14 mouse cellular contexts compared by ENCODE assay signal in the genomic region with DNA sequence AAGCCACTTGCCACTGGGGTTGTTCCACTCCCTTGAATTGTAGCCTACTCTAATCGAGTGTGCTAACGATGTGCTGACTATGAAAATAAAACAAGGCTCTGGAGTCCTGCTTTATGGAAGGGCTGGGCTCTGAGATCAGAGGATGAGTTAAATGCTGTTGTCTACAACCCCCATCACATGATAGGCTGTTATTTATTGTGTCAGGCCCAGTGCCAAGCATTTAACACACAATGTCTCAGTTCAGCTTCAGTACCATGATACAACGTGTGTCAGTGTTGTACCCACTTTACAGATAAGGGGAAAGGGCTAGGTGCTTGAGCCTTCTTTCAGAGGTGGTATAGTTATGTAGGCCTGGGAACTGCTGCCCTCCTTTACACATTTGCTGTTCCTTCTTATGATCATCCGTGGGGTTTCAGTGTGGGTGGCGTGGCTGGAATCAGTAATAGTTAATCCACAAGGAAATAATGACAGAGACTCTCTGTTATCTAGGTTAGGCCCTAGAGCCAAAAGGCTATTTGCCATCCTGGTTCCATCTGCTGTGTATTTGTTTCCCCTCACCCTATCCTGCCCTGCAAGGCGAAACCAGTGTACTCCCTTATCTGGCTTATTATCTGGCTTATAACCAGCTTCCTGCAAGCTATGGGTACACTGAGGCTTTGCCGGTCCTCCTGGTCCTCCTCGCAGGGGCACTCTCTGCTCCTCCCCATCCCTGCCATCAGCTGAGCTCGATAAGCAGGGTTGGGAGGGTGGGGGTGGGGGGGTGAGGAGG. TPM values are rescaled to one million over a fixed set of nuclear protein-coding genes. Genes with fewer than 3 reads are reported as not detected.
DNase-seq lines count a peak whose midpoint lies in the region; ATAC-seq and TF ChIP-seq lines count a peak whose summit lies in the region.
"Had no signal": no experiment of that assay in that cellular context is flagged by ENCODE, and none has a peak within 500 bp of the region (broad histone marks: within the 10 kb centered on the region; RNA-seq: fewer than 3 reads in every experiment).

No protein-coding gene starts in this region.

- WGBS in forebrain, embryonic 10.5 days: 77% methylated on average over 9 of the region's 9 CpGs
- WGBS in forebrain, embryonic 11.5 days: 75% methylated on average over 9 of the region's 9 CpGs
- 42% methylated on average over 9 of the region's 9 CpGs for WGBS in liver, adult 2 months
- 37% methylated on average over 9 of the region's 9 CpGs for WGBS in liver, embryonic 11.5 days
- 4% methylated on average over 9 of the region's 9 CpGs for WGBS in cerebellum, adult 2 months
- 78% methylated on average over 9 of the region's 9 CpGs for WGBS in macrophage (ENCODE audit: missing documents)

- H3K4me2 ChIP-seq in forebrain, embryonic 11.5 days (ENCODE audit: low read depth, low read length, severe bottlenecking): no peak overlapping the region
- no peak overlapping the region for H3K4me2 ChIP-seq in liver, embryonic 11.5 days
- H3K4me2 ChIP-seq: heart, embryonic 15.5 days; limb, embryonic 15.5 days; neural tube, embryonic 15.5 days had no signal

- H3K79me2 ChIP-seq in liver, adult 2 months (ENCODE audit: control insufficient read depth, insufficient read depth, low read length): no peaks in the 10 kb centered on the region
- H3K79me2 ChIP-seq in macrophage (ENCODE audit: inconsistent target): peaks cover 37% of the 10 kb centered on the region; the same call in 1 of the 2 replicates

- H3K27ac ChIP-seq in forebrain, embryonic 10.5 days: 0 out of 2 replicates have a peak overlapping the region, but pooled peaks have one; percentile 40
- no peak overlapping the region for H3K27ac ChIP-seq in forebrain, embryonic 11.5 days (ENCODE audit: low read depth, low read length)
- H3K27ac ChIP-seq in liver, adult 2 months (replicated peaks; ENCODE audit: insufficient read depth, low read depth, low read length): no peak overlapping the region
- no peak overlapping the region for H3K27ac ChIP-seq in liver, embryonic 11.5 days (ENCODE audit: low read depth, low read length)
- H3K27ac ChIP-seq in cerebellum, adult 2 months (ENCODE audit: insufficient read depth, low read length): peak overlapping the region; percentile 90
- H3K27ac ChIP-seq in macrophage: peak overlapping the region; percentile 97
- H3K27ac ChIP-seq: heart, embryonic 15.5 days; hindbrain, postnatal 0 days; limb, embryonic 15.5 days; neural tube, embryonic 15.5 days had no signal

- H3K4me1 ChIP-seq in forebrain, embryonic 10.5 days: peaks cover 14% of the 10 kb centered on the region
- peaks cover 2% of the 10 kb centered on the region; the same call in 1 of the 2 replicates for H3K4me1 ChIP-seq in forebrain, embryonic 11.5 days (replicated peaks; ENCODE audit: control insufficient read depth, insufficient read depth, low read length)
- peaks cover 11% of the 10 kb centered on the region for H3K4me1 ChIP-seq in liver, adult 2 months (ENCODE audit: control insufficient read depth, insufficient read depth, low read length)
- H3K4me1 ChIP-seq in liver, embryonic 11.5 days (replicated peaks; ENCODE audit: control insufficient read depth, insufficient read depth, low read length): peaks cover 30% of the 10 kb centered on the region
- peaks cover 85% of the 10 kb centered on the region for H3K4me1 ChIP-seq in cerebellum, adult 2 months (ENCODE audit: control insufficient read depth, insufficient read depth, low read length)

- no peak for ATAC-seq in forebrain, embryonic 11.5 days (replicated peaks; ENCODE audit: low FRiP score)
- no peak for ATAC-seq in liver, embryonic 11.5 days (replicated peaks; ENCODE audit: low FRiP score)
- ATAC-seq: hindbrain, postnatal 0 days had no signal

- no peak overlapping the region for H3K9ac ChIP-seq in forebrain, embryonic 11.5 days (ENCODE audit: low read length)
- H3K9ac ChIP-seq in liver, adult 2 months (ENCODE audit: low read depth, low read length): no peak overlapping the region
- no peak overlapping the region for H3K9ac ChIP-seq in liver, embryonic 11.5 days (ENCODE audit: low read depth, low read length)
- H3K9ac ChIP-seq: heart, embryonic 15.5 days; limb, embryonic 15.5 days; neural tube, embryonic 15.5 days had no signal

- H3K4me3 ChIP-seq in forebrain, embryonic 10.5 days: no peak overlapping the region
- H3K4me3 ChIP-seq in forebrain, embryonic 11.5 days (ENCODE audit: low read depth, low read length): no peak overlapping the region
- no peak overlapping the region for H3K4me3 ChIP-seq in liver, adult 2 months (ENCODE audit: insufficient read depth, low read depth, low read length)
- no peak overlapping the region for H3K4me3 ChIP-seq in liver, embryonic 11.5 days (ENCODE audit: low read depth, low read length)
- H3K4me3 ChIP-seq in cerebellum, adult 2 months (replicated peaks; ENCODE audit: insufficient read depth, low read depth, low read length): no peak overlapping the region
- no peak overlapping the region for H3K4me3 ChIP-seq in macrophage (ENCODE audit: inconsistent target)
- H3K4me3 ChIP-seq: heart, embryonic 15.5 days; limb, embryonic 15.5 days; neural tube, embryonic 15.5 days had no signal

- no peak for TF ChIP-seq POLR2A in liver, adult 2 months (IDR thresholded peaks at IDR 0.05; ENCODE audit: extremely low read depth, insufficient read depth, low read length)
- no peak for TF ChIP-seq POLR2A in cerebellum, adult 2 months (IDR thresholded peaks at IDR 0.05; ENCODE audit: borderline replicate concordance, insufficient read depth, low read length)

- peaks cover 12% of the 10 kb centered on the region; the same call in 1 of the 2 replicates for H3K27me3 ChIP-seq in forebrain, embryonic 10.5 days (ENCODE audit: poor library complexity, severe bottlenecking)
- H3K27me3 ChIP-seq in forebrain, embryonic 11.5 days (ENCODE audit: control insufficient read depth, insufficient read depth, low read length): no peaks in the 10 kb centered on the region
- H3K27me3 ChIP-seq in liver, adult 2 months (ENCODE audit: control insufficient read depth, insufficient read depth, low read length): no peaks in the 10 kb centered on the region
- H3K27me3 ChIP-seq in liver, embryonic 11.5 days (replicated peaks; ENCODE audit: control insufficient read depth, insufficient read depth, low read length): no peaks in the 10 kb centered on the region
- H3K27me3 ChIP-seq in cerebellum, adult 2 months (ENCODE audit: control insufficient read depth, insufficient read depth, low read length): no peaks in the 10 kb centered on the region
- H3K27me3 ChIP-seq: limb, embryonic 15.5 days; neural tube, embryonic 15.5 days had no signal

- no peak for TF ChIP-seq CTCF in liver, adult 2 months (IDR thresholded peaks at IDR 0.05; ENCODE audit: low read depth, low read length)
- TF ChIP-seq CTCF in cerebellum, adult 2 months (IDR thresholded peaks at IDR 0.05; ENCODE audit: borderline replicate concordance, insufficient read depth, low read depth, low read length): no peak

- no peak for DNase-seq in forebrain, embryonic 10.5 days (ENCODE audit: extremely low spot score, low spot score)
- no peak for DNase-seq in forebrain, embryonic 11.5 days (ENCODE audit: low spot score)
- peak; percentile 41 for DNase-seq in liver, adult 2 months (ENCODE audit: extremely low read depth, low read depth, low spot score)
- no peak for DNase-seq in liver, embryonic 11.5 days (ENCODE audit: low spot score)
- peak; percentile 64 to 86 for DNase-seq in cerebellum, adult 2 months
- no peak for DNase-seq in frontal cortex, postnatal 14 days (ENCODE audit: low spot score in 2 of 2)
- no peak for DNase-seq in spleen, postnatal 14 days (ENCODE audit: low spot score in 2 of 2)
- DNase-seq: kidney, postnatal 4 days; thymus, postnatal 14 days had no signal

- peaks cover 9% of the 10 kb centered on the region; the same call in 1 of the 2 replicates for H3K36me3 ChIP-seq in forebrain, embryonic 10.5 days (replicated peaks)
- H3K36me3 ChIP-seq in forebrain, embryonic 11.5 days (ENCODE audit: control insufficient read depth, insufficient read depth, low read length): no peaks in the 10 kb centered on the region
- H3K36me3 ChIP-seq in liver, adult 2 months (ENCODE audit: control insufficient read depth, insufficient read depth, low read length): no peaks in the 10 kb centered on the region
- no peaks in the 10 kb centered on the region for H3K36me3 ChIP-seq in liver, embryonic 11.5 days (ENCODE audit: control insufficient read depth, insufficient read depth, low read length)
- peaks cover 52% of the 10 kb centered on the region for H3K36me3 ChIP-seq in macrophage (ENCODE audit: inconsistent target)
- H3K36me3 ChIP-seq: heart, embryonic 15.5 days; limb, embryonic 15.5 days had no signal

- H3K9me3 ChIP-seq in forebrain, embryonic 10.5 days: no peaks in the 10 kb centered on the region
- no peaks in the 10 kb centered on the region for H3K9me3 ChIP-seq in forebrain, embryonic 11.5 days (ENCODE audit: control insufficient read depth, low read length)
- H3K9me3 ChIP-seq in liver, embryonic 11.5 days (ENCODE audit: control insufficient read depth, low read length): no peaks in the 10 kb centered on the region
- H3K9me3 ChIP-seq: heart, embryonic 15.5 days; limb, embryonic 15.5 days; neural tube, embryonic 15.5 days had no signal

RNA-seq across cellular contexts. Expression of a gene that starts 20.4 kb away (rescaled TPM):
- 59.2 and 61.9 TPM in 2 replicates for polyA plus RNA-seq in forebrain, embryonic 10.5 days (2016; fragmentation: Nextera tagmentation; extraction: Ambion mirVana)
- 79.5 and 88.5 TPM in 2 replicates for polyA plus RNA-seq in forebrain, embryonic 11.5 days (2014; fragmentation: Nextera tagmentation; extraction: Ambion mirVana)
- 19.7 and 21.0 TPM in 2 replicates for total RNA-seq in liver, adult 2 months (2014; rRNA removed)
- polyA plus RNA-seq in liver, adult 2 months (2012; rRNA removed): 24.6 and 28.9 TPM in 2 replicates
- 63.2 and 65.1 TPM in 2 replicates for polyA plus RNA-seq in liver, embryonic 11.5 days (2014; fragmentation: Nextera tagmentation; extraction: Ambion mirVana)
- 295 and 319 TPM in 2 replicates for polyA plus RNA-seq in cerebellum, adult 2 months (2012; rRNA removed)
- 100 to 1,000 TPM in 25 of 26 experiments, 10 to 100 TPM in 1; 81.1 to 352 (median 282) TPM for total RNA-seq in macrophage (2018; cell fraction: chromatin; rRNA removed)
- total RNA-seq in macrophage (2018; cell fraction: cytosol; rRNA removed): 100 to 1,000 TPM; 242 to 357 (median 310) TPM
- 100 to 1,000 TPM in 25 of 26 experiments, 10 to 100 TPM in 1; 98.7 to 332 (median 234) TPM for total RNA-seq in macrophage (2018; cell fraction: nucleus; rRNA removed)
- polyA plus RNA-seq in macrophage (2018): 282 to 582 TPM (median 340 TPM) in 3 replicates

RNA-seq across cellular contexts. Expression of a gene that starts 36.0 kb away (rescaled TPM):
- 5.5 and 6.1 TPM in 2 replicates for polyA plus RNA-seq in forebrain, embryonic 10.5 days (2016; fragmentation: Nextera tagmentation; extraction: Ambion mirVana)
- 5.5 and 7.5 TPM in 2 replicates for polyA plus RNA-seq in forebrain, embryonic 11.5 days (2014; fragmentation: Nextera tagmentation; extraction: Ambion mirVana)
- 4.1 and 8.9 TPM in 2 replicates for total RNA-seq in liver, adult 2 months (2014; rRNA removed)
- polyA plus RNA-seq in liver, adult 2 months (2012; rRNA removed): 5.2 and 8.0 TPM in 2 replicates
- 5.5 and 7.8 TPM in 2 replicates for polyA plus RNA-seq in liver, embryonic 11.5 days (2014; fragmentation: Nextera tagmentation; extraction: Ambion mirVana)
- polyA plus RNA-seq in cerebellum, adult 2 months (2012; rRNA removed): 57.4 and 67.1 TPM in 2 replicates
- total RNA-seq in macrophage (2018; cell fraction: chromatin; rRNA removed): 1,000 to 10,000 TPM in 1 of 26 experiments, 100 to 1,000 TPM in 23, 10 to 100 TPM in 2; 27.0 to 1,006 (median 669) TPM
- total RNA-seq in macrophage (2018; cell fraction: cytosol; rRNA removed): 100 to 1,000 TPM; 216 to 691 (median 376) TPM
- total RNA-seq in macrophage (2018; cell fraction: nucleus; rRNA removed): 1,000 to 10,000 TPM in 2 of 26 experiments, 100 to 1,000 TPM in 24; 102 to 1,167 (median 672) TPM
- polyA plus RNA-seq in macrophage (2018): 250 to 450 TPM (median 359 TPM) in 3 replicates

RNA-seq across cellular contexts. Expression of a gene that starts 54.2 kb away (rescaled TPM):
- 5.1 and 5.4 TPM in 2 replicates for polyA plus RNA-seq in forebrain, embryonic 10.5 days (2016; fragmentation: Nextera tagmentation; extraction: Ambion mirVana)
- polyA plus RNA-seq in forebrain, embryonic 11.5 days (2014; fragmentation: Nextera tagmentation; extraction: Ambion mirVana): 4.2 TPM in 2 replicates
- 5.8 and 7.5 TPM in 2 replicates for total RNA-seq in liver, adult 2 months (2014; rRNA removed)
- 10.3 and 16.9 TPM in 2 replicates for polyA plus RNA-seq in liver, adult 2 months (2012; rRNA removed)
- 7.0 and 7.8 TPM in 2 replicates for polyA plus RNA-seq in liver, embryonic 11.5 days (2014; fragmentation: Nextera tagmentation; extraction: Ambion mirVana)
- 3.3 and 3.4 TPM in 2 replicates for polyA plus RNA-seq in cerebellum, adult 2 months (2012; rRNA removed)
- total RNA-seq in macrophage (2018; cell fraction: chromatin; rRNA removed): 10 to 100 TPM; 12.1 to 48.5 (median 29.0) TPM
- total RNA-seq in macrophage (2018; cell fraction: cytosol; rRNA removed): 10 to 100 TPM in 24 of 26 experiments, 1 to 10 TPM in 2; 8.5 to 34.5 (median 14.6) TPM
- 10 to 100 TPM; 17.7 to 87.3 (median 37.1) TPM for total RNA-seq in macrophage (2018; cell fraction: nucleus; rRNA removed)
- polyA plus RNA-seq in macrophage (2018): 8.6 to 19.0 TPM (median 16.2 TPM) in 3 replicates

RNA-seq across cellular contexts. Expression of a gene that starts 57.6 kb away (rescaled TPM):
- polyA plus RNA-seq in forebrain, embryonic 10.5 days (2016; fragmentation: Nextera tagmentation; extraction: Ambion mirVana): 0.15 and 0.26 TPM in 2 replicates
- polyA plus RNA-seq in forebrain, embryonic 11.5 days (2014; fragmentation: Nextera tagmentation; extraction: Ambion mirVana): 0.28 and 0.69 TPM in 2 replicates
- 23.0 and 27.9 TPM in 2 replicates for total RNA-seq in liver, adult 2 months (2014; rRNA removed)
- 29.8 and 32.6 TPM in 2 replicates for polyA plus RNA-seq in liver, adult 2 months (2012; rRNA removed)
- 1.2 and 1.5 TPM in 2 replicates for polyA plus RNA-seq in liver, embryonic 11.5 days (2014; fragmentation: Nextera tagmentation; extraction: Ambion mirVana)
- 5.4 and 5.7 TPM in 2 replicates for polyA plus RNA-seq in cerebellum, adult 2 months (2012; rRNA removed)
- 10 to 100 TPM in 15 of 26 experiments, 1 to 10 TPM in 11; 3.7 to 22.4 (median 10.8) TPM for total RNA-seq in macrophage (2018; cell fraction: chromatin; rRNA removed)
- total RNA-seq in macrophage (2018; cell fraction: cytosol; rRNA removed): 1 to 10 TPM; 4.2 to 7.6 (median 6.1) TPM
- total RNA-seq in macrophage (2018; cell fraction: nucleus; rRNA removed): 10 to 100 TPM in 9 of 26 experiments, 1 to 10 TPM in 17; 3.4 to 18.3 (median 7.3) TPM
- 6.6 to 7.4 TPM (median 7.1 TPM) in 3 replicates for polyA plus RNA-seq in macrophage (2018)

Comparison
In these comparisons a context has a peak if more than half of its experiments do, and no peak if none do; other contexts are left out.
1. DNase-seq: peak in liver, adult 2 months (single experiment) and cerebellum, adult 2 months (2 of 2); none in forebrain, embryonic 10.5 days (single experiment), forebrain, embryonic 11.5 days (single experiment), liver, embryonic 11.5 days (single experiment), frontal cortex, postnatal 14 days (0 of 2) and spleen, postnatal 14 days (0 of 2).
2. H3K27ac ChIP-seq: peak in forebrain, embryonic 10.5 days (single experiment), cerebellum, adult 2 months (single experiment) and macrophage (single experiment); none in forebrain, embryonic 11.5 days (single experiment), liver, adult 2 months (single experiment) and liver, embryonic 11.5 days (single experiment).